Mouse (Mus musculus) MEL (cell line): ENCODE data around the gene Mxd4. TPM values are rescaled to one million over a fixed set of nuclear protein-coding genes. Genes with fewer than 3 reads are reported as not detected.

Source experiments
- DNase-seq: peaks from one replicate; pipeline ENCODE4 v3.0.0; 2011; ENCODE audit warnings: low read depth, low spot score
- H3K27ac ChIP-seq: 2 replicates; pipeline ENCODE4 v1.5.1; 2012; ENCODE audit warnings: low read depth, mild to moderate bottlenecking, control low read depth, low read length, moderate library complexity; ENCODE audit not compliant: control insufficient read depth
- H3K27me3 ChIP-seq, 2 experiments: fragments of 150-350 bp in 1 of 2; sonication (generic) in 1 of 2; 2 replicates each; pipeline ENCODE4 v1.6.1; 2012; ENCODE audit warnings: low read length in 2 of 2, mild to moderate bottlenecking in 2 of 2, improper control_type of control experiment in 1 of 2, moderate library complexity in 1 of 2; ENCODE audit not compliant: insufficient read depth in 2 of 2, control insufficient read depth in 1 of 2
- H3K36me3 ChIP-seq, 2 experiments: 2 replicates each; pipeline ENCODE4 v1.6.1; 2012 to 2014; ENCODE audit warnings: low read length in 2 of 2, improper control_type of control experiment in 1 of 2, inconsistent platforms in 1 of 2, mild to moderate bottlenecking in 1 of 2; ENCODE audit not compliant: insufficient read depth in 2 of 2, control insufficient read depth in 1 of 2
- H3K4me1 ChIP-seq, 2 experiments: fragments of 150-350 bp in 1 of 2; sonication (generic) in 1 of 2; 2 replicates each; pipeline ENCODE4 v1.6.1; 2012; ENCODE audit warnings: low read length in 2 of 2, improper control_type of control experiment in 1 of 2, mild to moderate bottlenecking in 1 of 2; ENCODE audit not compliant: insufficient read depth in 2 of 2, control insufficient read depth in 1 of 2
- H3K4me3 ChIP-seq, 2 experiments: fragments of 150-350 bp in 1 of 2; sonication (generic) in 1 of 2; 2 replicates each; pipeline ENCODE4 v1.5.1; 2012; ENCODE audit warnings: low read depth in 2 of 2, low read length in 2 of 2, mild to moderate bottlenecking in 2 of 2, moderate library complexity in 2 of 2, control low read depth in 1 of 2, improper control_type of control experiment in 1 of 2; ENCODE audit not compliant: control insufficient read depth in 1 of 2, insufficient read depth in 1 of 2
- H3K79me2 ChIP-seq: 2 replicates; pipeline ENCODE4 v1.6.1; 2012; ENCODE audit warnings: mild to moderate bottlenecking, low read length, moderate library complexity; ENCODE audit not compliant: control insufficient read depth, poor library complexity, insufficient read depth
- H3K9ac ChIP-seq: 2 replicates; pipeline ENCODE4 v1.6.1; 2012; ENCODE audit warnings: low read depth, mild to moderate bottlenecking, control low read depth, low read length, moderate library complexity; ENCODE audit not compliant: control insufficient read depth, poor library complexity, severe bottlenecking
- H3K9me3 ChIP-seq: fragments of 150-350 bp; sonication (generic); replicated peaks from 2 replicates; pipeline ENCODE4 v1.6.1; 2012; ENCODE audit warnings: mild to moderate bottlenecking, low read length, improper control_type of control experiment, moderate library complexity; ENCODE audit not compliant: insufficient read depth
- BHLHE40 ChIP-seq: IDR thresholded peaks from 2 replicates; pipeline ENCODE4 v1.6.1; 2012; ENCODE audit warnings: low read depth, mild to moderate bottlenecking, inconsistent platforms, low read length, improper control_type of control experiment, borderline replicate concordance
- CHD1 ChIP-seq: IDR thresholded peaks from 2 replicates; pipeline ENCODE4 v1.6.1; 2012; ENCODE audit warnings: low read depth, mild to moderate bottlenecking, inconsistent platforms, low read length, improper control_type of control experiment
- CHD2 ChIP-seq: IDR thresholded peaks from 2 replicates; pipeline ENCODE4 v1.6.1; 2011; ENCODE audit warnings: low read length, improper control_type of control experiment
- ETS1 ChIP-seq: IDR thresholded peaks from 2 replicates; pipeline ENCODE4 v1.6.1; 2012; ENCODE audit warnings: low read depth, mild to moderate bottlenecking, inconsistent platforms, low read length, improper control_type of control experiment, moderate library complexity
- GABPA ChIP-seq: IDR thresholded peaks from 2 replicates; pipeline ENCODE4 v1.6.1; 2012; ENCODE audit warnings: low read depth, mild to moderate bottlenecking, inconsistent platforms, low read length, improper control_type of control experiment, moderate library complexity
- HCFC1 ChIP-seq: IDR thresholded peaks from 2 replicates; pipeline ENCODE4 v1.6.1; 2012; ENCODE audit warnings: low read depth, mild to moderate bottlenecking, inconsistent platforms, low read length, improper control_type of control experiment, moderate library complexity
- MAZ ChIP-seq: IDR thresholded peaks from 2 replicates; pipeline ENCODE4 v1.6.1; 2012; ENCODE audit warnings: low read depth, mild to moderate bottlenecking, inconsistent platforms, low read length, improper control_type of control experiment
- MEF2A ChIP-seq: IDR thresholded peaks from 2 replicates; pipeline ENCODE4 v1.6.1; 2014; ENCODE audit warnings: low read depth, mild to moderate bottlenecking, inconsistent platforms, low read length, improper control_type of control experiment; ENCODE audit not compliant: poor library complexity, insufficient replicate concordance, severe bottlenecking; ENCODE audit errors: extremely low read depth
- MYB ChIP-seq: IDR thresholded peaks from 2 replicates; pipeline ENCODE4 v1.6.1; 2011; ENCODE audit warnings: mild to moderate bottlenecking, low read depth, low read length, improper control_type of control experiment
- NELFE ChIP-seq: IDR thresholded peaks from 2 replicates; pipeline ENCODE4 v1.6.1; 2011; ENCODE audit warnings: low read depth, low read length, improper control_type of control experiment
- NRF1 ChIP-seq: IDR thresholded peaks from 2 replicates; pipeline ENCODE4 v1.6.1; 2014; ENCODE audit warnings: low read depth, mild to moderate bottlenecking, inconsistent platforms, low read length, improper control_type of control experiment, moderate library complexity; ENCODE audit not compliant: poor library complexity, insufficient read depth, severe bottlenecking
- POLR2A ChIP-seq, 2 experiments: IDR thresholded peaks; 2 replicates each; pipeline ENCODE4 v1.6.1; 2011 to 2012; ENCODE audit warnings: low read length in 2 of 2, mild to moderate bottlenecking in 2 of 2, control low read depth in 1 of 2, improper control_type of control experiment in 1 of 2, low read depth in 1 of 2, moderate library complexity in 1 of 2; ENCODE audit not compliant: control insufficient read depth in 1 of 2, insufficient read depth in 1 of 2, poor library complexity in 1 of 2
- POLR2AphosphoS2 ChIP-seq: IDR thresholded peaks from 2 replicates; pipeline ENCODE4 v1.6.1; 2011; ENCODE audit warnings: low read length, improper control_type of control experiment
- POLR2AphosphoS5 ChIP-seq: IDR thresholded peaks from 2 replicates; pipeline ENCODE4 v1.6.1; 2012; ENCODE audit warnings: low read depth, borderline replicate concordance, mild to moderate bottlenecking, inconsistent platforms, low read length, moderate library complexity, mixed read lengths
- RCOR1 ChIP-seq: IDR thresholded peaks from 2 replicates; pipeline ENCODE4 v1.6.1; 2012; ENCODE audit warnings: low read depth, mild to moderate bottlenecking, inconsistent platforms, low read length, improper control_type of control experiment
- SIN3A ChIP-seq: IDR thresholded peaks from 2 replicates; pipeline ENCODE4 v1.6.1; 2012; ENCODE audit warnings: low read length, improper control_type of control experiment, inconsistent platforms
- TAL1 ChIP-seq: IDR thresholded peaks from 2 replicates; pipeline ENCODE4 v1.6.1; 2012; ENCODE audit warnings: mild to moderate bottlenecking, inconsistent platforms, low read length, moderate library complexity, mixed read lengths
- ZC3H11A ChIP-seq: IDR thresholded peaks from 2 replicates; pipeline ENCODE4 v1.6.1; 2012; ENCODE audit warnings: low read depth, mild to moderate bottlenecking, inconsistent platforms, low read length, improper control_type of control experiment
- polyA plus RNA-seq, 2 experiments: library from polyadenylated mRNA; stranded (reverse) in 1 of 2; unstranded in 1 of 2; fragments of >175 nt in 1 of 2; fragments of >200 nt in 1 of 2; gene quantifications; 2 replicates each; pipeline versions ENCODE4 v1.2.1 to v1.2.4; 2012; ENCODE audit warnings: low replicate concordance in 2 of 2, low read depth in 1 of 2; ENCODE audit not compliant: insufficient read length in 2 of 2, insufficient read depth in 1 of 2, missing spikeins in 1 of 2
- total RNA-seq: library from RNA; depleted of rRNA; stranded (reverse); fragments of 300-350 nt; gene quantifications from 2 replicates; pipeline ENCODE4 v1.2.3, GENCODE M21; 2012

Mxd4 gene
- total and polyA plus RNA-seq, 3 experiments, result 9.7 to 13.3 TPM; not detected in 1

DNA sequence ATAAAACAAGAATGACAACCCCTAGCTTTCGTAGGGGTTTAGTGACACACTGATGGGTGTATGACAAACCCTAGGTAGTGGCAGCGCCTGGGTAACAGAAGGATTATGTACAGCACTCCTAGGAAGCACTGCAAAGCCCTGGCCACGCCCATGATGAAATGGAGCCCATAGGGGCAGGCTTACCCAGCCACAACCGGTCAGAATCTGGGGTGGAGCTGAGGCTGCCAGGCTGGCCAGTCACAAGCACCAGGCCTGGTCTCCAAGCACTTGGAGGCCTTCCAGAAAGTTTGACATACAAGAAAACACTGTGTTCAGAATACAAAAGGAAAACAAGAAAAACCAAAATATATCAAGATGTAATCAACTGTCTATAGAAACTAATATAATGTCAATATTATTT lies 3.5 kb upstream of the Mxd4 start:
- peaks cover 0 to 18% of the 10 kb centered on the region in 2 experiments; a peak in 2 of 4 replicates for H3K4me1 ChIP-seq
- no peak overlapping the region for H3K27ac ChIP-seq
- peaks cover 5 to 6% of the 10 kb centered on the region in 2 experiments for H3K27me3 ChIP-seq
- no peak overlapping the region for H3K9ac ChIP-seq
- DNase-seq, result no peak
- H3K36me3 ChIP-seq, result peaks cover 0 to 8% of the 10 kb centered on the region in 2 experiments; a peak in 2 of 4 replicates
- no peak overlapping the region for H3K4me3 ChIP-seq
- peaks cover 3% of the 10 kb centered on the region; the same call in 1 of the 2 replicates for H3K79me2 ChIP-seq
- no peaks in the 10 kb centered on the region for H3K9me3 ChIP-seq
- TF ChIP-seq RCOR1 (no peak), MAZ (no peak), TAL1 (no peak), ZC3H11A (no peak), BHLHE40 (no peak), NRF1 (no peak), POLR2AphosphoS5 (no peak), CHD1 (no peak), NELFE (no peak), GABPA (no peak), HCFC1 (no peak), POLR2A (IDR thresholded peaks at IDR 0.05; ENCODE audit: control insufficient read depth in 1 of 2, insufficient read depth in 1 of 2, low read depth in 1 of 2, low read length in 2 of 2, poor library complexity in 1 of 2) (no peak), MYB (no peak), SIN3A (no peak), CHD2 (no peak), POLR2AphosphoS2 (no peak)

DNA sequence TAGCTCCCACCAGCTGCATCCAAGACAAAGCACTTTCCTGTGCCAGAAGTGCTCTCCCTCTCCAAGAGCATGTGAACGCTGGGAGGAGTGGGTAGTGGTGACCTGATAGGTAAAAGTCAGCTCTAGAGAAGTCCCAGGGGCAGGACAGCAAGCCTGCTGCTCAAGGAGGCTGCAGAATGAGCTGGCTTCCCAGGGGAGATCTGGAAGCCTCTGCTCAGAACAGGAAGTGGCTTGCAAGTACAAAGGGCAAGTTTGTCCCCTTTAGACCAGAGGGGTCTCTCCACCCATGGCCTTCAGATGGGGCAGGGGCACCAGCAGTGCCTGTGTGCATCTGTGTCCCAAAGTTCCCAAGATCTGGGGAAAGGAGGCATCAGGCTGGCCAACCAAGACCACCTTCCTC lies 2.0 kb upstream of the Mxd4 start:
- Histone ChIP-seq H3K36me3 (peaks cover 0 to 8% of the 10 kb centered on the region in 2 experiments; a peak in 2 of 4 replicates), H3K79me2 (peaks cover 3% of the 10 kb centered on the region; the same call in 1 of the 2 replicates), H3K4me1 (peaks cover 0 to 18% of the 10 kb centered on the region in 2 experiments; a peak in 2 of 4 replicates), H3K27me3 (peaks cover 5 to 6% of the 10 kb centered on the region in 2 experiments), H3K4me3 (no peak overlapping the region), H3K27ac (no peak overlapping the region), H3K9ac (no peak overlapping the region)
- DNase-seq, result no peak
- no peak for TF ChIP-seq MEF2A
- TF ChIP-seq ETS1, result no peak
- TF ChIP-seq, all 39 proteins: peak for 0
- no peaks in the 10 kb centered on the region for H3K9me3 ChIP-seq
